Mouse (Mus musculus) C2C12 (cell line): ENCODE measurements around the gene Olfr1394.
A peak's percentile ranks its signal among the peaks of the same experiment; 100 is the strongest.

ENCODE experiments used
- CEBPB ChIP-seq: IDR thresholded peaks from one replicate; pipeline ENCODE4 v1.6.1; 2011; ENCODE audit warnings: low read depth, mild to moderate bottlenecking, control low read depth, moderate library complexity
- CTCF ChIP-seq: IDR thresholded peaks from one replicate; pipeline ENCODE4 v1.5.1; 2011; ENCODE audit not compliant: control insufficient read depth, insufficient read depth, insufficient read length
- FOSL1 ChIP-seq: IDR thresholded peaks from one replicate; pipeline ENCODE4 v1.8.0; 2011; ENCODE audit warnings: mild to moderate bottlenecking, low read length; ENCODE audit not compliant: poor library complexity, insufficient read depth, severe bottlenecking
- MAX ChIP-seq: IDR thresholded peaks from one replicate; pipeline ENCODE4 v1.6.1; 2011; ENCODE audit warnings: mild to moderate bottlenecking, control low read depth
- MYOD1 ChIP-seq: IDR thresholded peaks from one replicate; pipeline ENCODE4 v1.6.1; 2011; ENCODE audit warnings: low read depth; ENCODE audit not compliant: control insufficient read depth, insufficient read length
- MYOG ChIP-seq: IDR thresholded peaks from one replicate; pipeline ENCODE4 v1.6.1; 2011; ENCODE audit not compliant: control insufficient read depth, insufficient read length; ENCODE audit errors: extremely low read depth
- USF1 ChIP-seq: IDR thresholded peaks from one replicate; pipeline ENCODE4 v1.6.1; 2011; ENCODE audit warnings: low read depth, mild to moderate bottlenecking, control low read depth, moderate library complexity

GRCm38 (mm10) chr11:49108833-49109232, 45.3 kb upstream of the Olfr1394 start:
- TF ChIP-seq CEBPB (no peak), CTCF (peak; percentile 24), USF1 (no peak), MYOD1 (no peak), FOSL1 (no peak), MYOG (no peak), MAX (no peak)
